Mouse (Mus musculus) embryonic facial prominence, embryonic 14.5 days (tissue): ENCODE data around the gene Gde1. TPM values are rescaled to one million over a fixed set of nuclear protein-coding genes. Genes with fewer than 3 reads are reported as not detected.

ENCODE experiments used
- ATAC-seq: fragments of 200-750 bp; cut with Nextera tagmentation; 2 replicates; pipeline ENCODE4 v1.8.0; 2017; ENCODE audit warnings: low read depth, moderate number of reproducible peaks, moderate TSS enrichment
- DNase-seq: peaks from one replicate; pipeline ENCODE4 v3.0.0-alpha.2; 2015; ENCODE audit warnings: low spot score
- H3K27ac ChIP-seq: fragments of 300-500 bp; sonication (generic); replicated peaks from 2 replicates; pipeline ENCODE4 v1.5.1; 2014; ENCODE audit warnings: low read depth, mild to moderate bottlenecking, low read length, moderate library complexity
- H3K27me3 ChIP-seq: fragments of 300-500 bp; sonication (generic); replicated peaks from 2 replicates; pipeline ENCODE4 v1.6.1; 2014; ENCODE audit warnings: low read length; ENCODE audit not compliant: control insufficient read depth, insufficient read depth
- H3K36me3 ChIP-seq: fragments of 300-500 bp; sonication (generic); 2 replicates; pipeline ENCODE4 v1.6.1; 2014; ENCODE audit warnings: low read length, mixed read lengths; ENCODE audit not compliant: control insufficient read depth, insufficient read depth
- H3K4me1 ChIP-seq: fragments of 300-500 bp; sonication (generic); 2 replicates; pipeline ENCODE4 v1.6.1; 2014; ENCODE audit warnings: antibody characterized with exemption, low read length; ENCODE audit not compliant: control insufficient read depth, insufficient read depth
- H3K4me2 ChIP-seq: fragments of 300-500 bp; sonication (generic); 2 replicates; pipeline ENCODE4 v1.6.1; 2014; ENCODE audit warnings: low read depth, mild to moderate bottlenecking, low read length, moderate library complexity, mixed read lengths
- H3K4me3 ChIP-seq: fragments of 300-500 bp; sonication (generic); 2 replicates; pipeline ENCODE4 v1.5.1; 2014; ENCODE audit warnings: low read depth, mild to moderate bottlenecking, low read length
- H3K9ac ChIP-seq: fragments of 300-500 bp; sonication (generic); 2 replicates; pipeline ENCODE4 v1.6.1; 2014; ENCODE audit warnings: low read depth, mild to moderate bottlenecking, low read length, moderate library complexity, mixed read lengths
- H3K9me3 ChIP-seq: fragments of 300-500 bp; sonication (generic); 2 replicates; pipeline ENCODE4 v1.6.1; 2016; ENCODE audit warnings: low read length; ENCODE audit not compliant: control insufficient read depth
- WGBS: fragments of 180-500 bp; shearing (Covaris S2); extraction: QIAGEN DNeasy Blood & Tissue Kit; methylation state at CpG from one replicate; pipeline ENCODE4 v1.1.7; 2014; 5-methylcytosine and 5-hydroxymethylcytosine counted together
- polyA plus RNA-seq: library from polyadenylated mRNA; unstranded; fragments of >200 nt; fragmentation: Nextera tagmentation; extraction: Ambion mirVana; gene quantifications from 2 replicates; pipeline ENCODE4 v1.2.1, GENCODE M21; 2014

The Gde1 gene
- polyA plus RNA-seq, 1 experiment from 2014 or later = 94.5 TPM

DNA sequence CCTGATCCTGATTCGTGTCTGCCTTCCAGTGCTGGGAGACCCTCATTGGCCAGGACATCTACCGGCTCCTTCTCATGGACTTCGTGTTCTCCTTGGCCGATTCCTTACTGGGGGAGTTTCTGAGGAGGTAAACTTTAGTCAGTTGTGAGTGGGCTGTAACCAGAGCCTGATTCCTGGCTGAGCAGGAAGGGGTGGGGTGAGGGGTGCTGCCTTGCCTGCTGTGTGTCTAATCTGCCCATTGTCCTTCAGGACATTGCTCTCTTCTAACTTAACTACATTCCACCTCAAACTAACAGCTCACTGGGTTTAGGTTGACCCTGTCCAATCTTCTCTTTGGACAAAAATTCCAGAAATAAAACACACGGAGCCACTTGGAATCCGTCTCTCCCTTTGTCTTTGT, 48.8 kb downstream of the Gde1 start:
- Histone ChIP-seq H3K9ac (no peak overlapping the region), H3K36me3 (no peaks in the 10 kb centered on the region), H3K27me3 (no peaks in the 10 kb centered on the region), H3K4me3 (no peak overlapping the region), H3K27ac (no peak overlapping the region), H3K4me1 (no peaks in the 10 kb centered on the region), H3K9me3 (no peaks in the 10 kb centered on the region), H3K4me2 (no peak overlapping the region)
- no peak for DNase-seq
- no peak for ATAC-seq
- WGBS = 37% methylated on average over 6 of the region's 6 CpGs

DNA sequence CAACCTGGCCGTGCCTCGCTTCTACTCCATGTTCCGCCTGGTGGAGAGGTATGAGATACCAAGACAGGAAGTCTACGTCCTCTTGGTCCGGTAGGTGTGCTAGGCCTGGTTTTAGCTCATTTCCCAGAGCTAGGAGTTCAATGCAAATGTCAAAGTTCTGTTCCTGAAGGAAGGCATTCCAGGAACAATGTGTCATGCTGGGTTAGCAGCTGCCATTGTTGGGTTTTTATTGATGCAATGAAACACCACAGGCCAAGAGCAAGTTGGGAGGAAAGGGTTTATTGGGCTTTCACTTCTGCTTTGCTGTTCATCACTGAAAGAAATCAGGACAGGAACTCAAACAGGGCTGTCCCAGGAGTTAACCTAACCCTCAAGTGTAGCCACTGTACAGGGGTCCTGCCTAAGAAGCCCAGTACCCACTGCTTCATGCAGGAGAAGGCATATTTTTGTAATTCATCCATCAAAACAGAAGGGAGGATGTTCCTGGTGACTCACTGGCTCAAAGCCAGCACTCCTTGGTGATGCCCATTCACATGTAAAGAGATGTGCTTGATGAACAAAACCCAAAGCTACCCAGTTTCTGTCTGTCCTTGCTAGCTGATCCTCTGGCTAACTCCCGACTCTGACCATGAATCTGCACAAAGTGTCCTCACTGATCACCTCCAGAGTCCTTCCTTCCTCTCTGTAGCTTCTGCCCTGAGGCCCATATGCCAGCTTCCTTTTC, 52.8 kb downstream of the Gde1 start:
- Histone ChIP-seq H3K4me3 (no peak overlapping the region), H3K27ac (no peak overlapping the region), H3K4me1 (no peaks in the 10 kb centered on the region), H3K9me3 (no peaks in the 10 kb centered on the region), H3K4me2 (no peak overlapping the region), H3K36me3 (no peaks in the 10 kb centered on the region), H3K27me3 (no peaks in the 10 kb centered on the region), H3K9ac (no peak overlapping the region)
- WGBS = 89% methylated on average over 6 of the region's 6 CpGs
- DNase-seq (no peak), ATAC-seq (no peak)

GRCm38 (mm10) chr7:118650891-118651290, 54.7 kb downstream of the Gde1 start:
- ATAC-seq (no peak), DNase-seq (no peak)
- WGBS = 85% methylated on average over 1 of the region's 1 CpGs
- no peaks in the 10 kb centered on the region for H3K27me3 ChIP-seq
- no peak overlapping the region for H3K4me3 ChIP-seq
- H3K4me1 ChIP-seq = no peaks in the 10 kb centered on the region
- no peak overlapping the region for H3K4me2 ChIP-seq
- H3K36me3 ChIP-seq = no peaks in the 10 kb centered on the region
- no peaks in the 10 kb centered on the region for H3K9me3 ChIP-seq
- H3K9ac ChIP-seq = no peak overlapping the region
- H3K27ac ChIP-seq = no peak overlapping the region

DNA sequence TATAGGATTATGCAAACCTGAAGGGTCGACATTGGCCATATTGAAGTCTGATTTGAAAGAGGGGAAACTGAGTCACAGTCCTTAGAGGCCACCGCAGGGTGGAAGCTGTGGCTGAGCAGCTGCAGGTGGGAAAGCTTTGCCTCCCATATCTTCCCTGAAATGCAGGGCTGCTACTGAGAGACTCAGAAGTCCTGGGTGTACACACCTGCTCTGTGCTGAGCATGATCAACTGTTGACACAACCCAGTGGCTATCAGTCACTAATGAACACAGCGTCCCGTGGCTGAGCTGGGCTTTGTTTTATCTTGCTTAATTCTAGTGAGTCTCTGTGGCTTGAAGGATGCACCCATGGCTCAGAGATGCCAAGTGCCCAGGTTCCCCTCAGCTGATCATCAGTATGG, 55.5 kb downstream of the Gde1 start:
- Histone ChIP-seq H3K27me3 (no peaks in the 10 kb centered on the region), H3K9me3 (no peaks in the 10 kb centered on the region), H3K36me3 (no peaks in the 10 kb centered on the region), H3K9ac (no peak overlapping the region), H3K4me2 (no peak overlapping the region), H3K4me1 (no peaks in the 10 kb centered on the region), H3K27ac (no peak overlapping the region), H3K4me3 (no peak overlapping the region)
- WGBS = 86% methylated on average over 4 of the region's 4 CpGs
- ATAC-seq (no peak), DNase-seq (no peak)

GRCm38 (mm10) chr7:118649328-118649727, 56.2 kb downstream of the Gde1 start:
- Histone ChIP-seq H3K4me3 (no peak overlapping the region), H3K9ac (no peak overlapping the region), H3K27me3 (no peaks in the 10 kb centered on the region), H3K36me3 (no peaks in the 10 kb centered on the region), H3K27ac (no peak overlapping the region), H3K4me1 (no peaks in the 10 kb centered on the region), H3K9me3 (no peaks in the 10 kb centered on the region), H3K4me2 (no peak overlapping the region)
- no peak for ATAC-seq
- WGBS = 78% methylated on average over 7 of the region's 7 CpGs
- no peak for DNase-seq

DNA sequence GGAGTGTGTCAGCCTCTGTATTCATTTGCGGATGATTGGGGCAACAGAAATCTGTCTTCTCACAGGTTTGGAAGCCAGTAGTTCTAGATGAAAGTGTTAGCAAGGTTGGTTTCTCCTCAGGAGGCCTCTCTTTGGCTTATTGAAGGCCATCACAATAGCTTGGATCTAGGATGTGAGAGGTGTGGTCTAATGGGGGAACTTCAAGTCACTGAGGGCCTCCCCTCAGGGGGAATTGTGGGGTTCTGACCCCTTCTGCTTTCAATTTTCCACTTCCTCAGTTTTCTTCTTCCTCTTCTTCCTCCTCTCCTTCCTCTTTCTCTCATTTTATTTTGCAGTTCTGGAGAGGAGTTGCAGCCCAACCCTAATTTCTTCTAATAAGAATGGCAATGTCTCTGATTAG, 59.3 kb downstream of the Gde1 start:
- no peaks in the 10 kb centered on the region for H3K27me3 ChIP-seq
- H3K9ac ChIP-seq = no peak overlapping the region
- no peak for ATAC-seq
- DNase-seq = no peak
- H3K9me3 ChIP-seq = 0 out of 2 replicates have a peak, but pooled peaks cover 4% of the 10 kb centered on the region
- 79% methylated on average over 1 of the region's 1 CpGs for WGBS
- no peak overlapping the region for H3K4me2 ChIP-seq
- H3K4me1 ChIP-seq = no peaks in the 10 kb centered on the region
- no peaks in the 10 kb centered on the region for H3K36me3 ChIP-seq
- no peak overlapping the region for H3K27ac ChIP-seq
- no peak overlapping the region for H3K4me3 ChIP-seq

Other genes starting within 250 kb of the Gde1 start
- gene Itpripl2, start 213.8 kb downstream of the Gde1 start, polyA plus RNA-seq = 5.0 TPM in 2 replicates
- gene Coq7, start 172.4 kb downstream of the Gde1 start, polyA plus RNA-seq = 98.7 and 100 TPM in 2 replicates
- gene Tmc7, start 121.0 kb downstream of the Gde1 start, polyA plus RNA-seq = 5.9 and 7.2 TPM in 2 replicates
- 0.58 and 1.0 TPM in 2 replicates for gene Tmc5, start 108.5 kb downstream of the Gde1 start, polyA plus RNA-seq
- gene Ccp110, start 6.8 kb upstream of the Gde1 start, polyA plus RNA-seq = 11.1 and 12.0 TPM in 2 replicates
- gene Vps35l, start 34.4 kb upstream of the Gde1 start, polyA plus RNA-seq = 62.7 and 73.8 TPM in 2 replicates
- gene Iqck, start 150.0 kb upstream of the Gde1 start, polyA plus RNA-seq = 3.2 and 4.5 TPM in 2 replicates
- 74.2 and 83.4 TPM in 2 replicates for gene Knop1, start 150.5 kb upstream of the Gde1 start, polyA plus RNA-seq